Mouse (Mus musculus): ENCODE data around the gene Creb3l1. TPM values are rescaled to one million over a fixed set of nuclear protein-coding genes. Genes with fewer than 3 reads are reported as not detected.

The Creb3l1 gene
- polyA plus RNA-seq, 1 experiment from 2014 or later = 12.3 TPM

DNA sequence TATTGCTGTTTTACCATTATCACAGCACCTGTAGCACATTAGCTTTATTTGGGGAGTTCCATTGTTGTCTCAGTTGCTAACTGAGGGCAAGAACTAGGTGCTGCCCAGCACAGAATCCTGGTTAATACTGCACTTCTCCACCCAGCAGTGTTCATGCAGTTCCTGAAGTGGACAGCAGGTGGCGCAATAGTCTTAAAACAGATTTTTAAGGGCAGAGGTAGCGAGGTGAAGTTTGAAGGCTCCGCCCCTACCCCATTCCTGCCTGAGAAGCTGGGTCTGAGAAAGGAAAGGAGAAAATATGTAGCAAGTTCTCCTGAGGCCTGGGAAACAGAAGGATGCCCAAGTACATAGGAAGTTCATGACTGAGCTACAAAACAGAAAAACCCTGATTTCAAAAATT lies 36.8 kb downstream of the Creb3l1 start:
- H3K27me3 ChIP-seq (ENCODE audit: insufficient read depth, low read length) = no peaks in the 10 kb centered on the region
- WGBS = 5% methylated on average over 3 of the region's 3 CpGs
- peaks cover 4% of the 10 kb centered on the region; the same call in 1 of the 2 replicates for H3K9me3 ChIP-seq (ENCODE audit: low read length)
- peaks cover 21% of the 10 kb centered on the region for H3K36me3 ChIP-seq (ENCODE audit: insufficient read depth, low read length)
- no peak overlapping the region for H3K9ac ChIP-seq (replicated peaks; ENCODE audit: low read length)
- 0 out of 2 replicates have a peak overlapping the region, but pooled peaks have one; percentile 30 for H3K27ac ChIP-seq (ENCODE audit: low read length)
- H3K4me2 ChIP-seq (replicated peaks; ENCODE audit: low read depth, low read length) = no peak overlapping the region
- peaks cover 21% of the 10 kb centered on the region for H3K4me1 ChIP-seq (ENCODE audit: insufficient read depth, low read length)
- H3K4me3 ChIP-seq (ENCODE audit: low read length) = no peak overlapping the region
- no peak for ATAC-seq (ENCODE audit: low FRiP score, low TSS enrichment)

GRCm38 (mm10) chr2:91986071-91986470 lies 38.2 kb downstream of the Creb3l1 start:
- peak overlapping the region; percentile 22; the same call in 1 of the 2 replicates for H3K27ac ChIP-seq (ENCODE audit: low read length)
- H3K27me3 ChIP-seq (ENCODE audit: insufficient read depth, low read length) = no peaks in the 10 kb centered on the region
- peaks cover 21% of the 10 kb centered on the region for H3K36me3 ChIP-seq (ENCODE audit: insufficient read depth, low read length)
- peaks cover 21% of the 10 kb centered on the region for H3K4me1 ChIP-seq (ENCODE audit: insufficient read depth, low read length)
- no peak overlapping the region for H3K4me3 ChIP-seq (ENCODE audit: low read length)
- H3K9ac ChIP-seq (replicated peaks; ENCODE audit: low read length) = no peak overlapping the region
- 15% methylated on average over 5 of the region's 5 CpGs for WGBS
- H3K9me3 ChIP-seq (ENCODE audit: low read length) = peaks cover 4% of the 10 kb centered on the region; the same call in 1 of the 2 replicates
- ATAC-seq (ENCODE audit: low FRiP score, low TSS enrichment) = peak; percentile 33; the same call in 1 of the 2 replicates
- no peak overlapping the region for H3K4me2 ChIP-seq (replicated peaks; ENCODE audit: low read depth, low read length)

DNA sequence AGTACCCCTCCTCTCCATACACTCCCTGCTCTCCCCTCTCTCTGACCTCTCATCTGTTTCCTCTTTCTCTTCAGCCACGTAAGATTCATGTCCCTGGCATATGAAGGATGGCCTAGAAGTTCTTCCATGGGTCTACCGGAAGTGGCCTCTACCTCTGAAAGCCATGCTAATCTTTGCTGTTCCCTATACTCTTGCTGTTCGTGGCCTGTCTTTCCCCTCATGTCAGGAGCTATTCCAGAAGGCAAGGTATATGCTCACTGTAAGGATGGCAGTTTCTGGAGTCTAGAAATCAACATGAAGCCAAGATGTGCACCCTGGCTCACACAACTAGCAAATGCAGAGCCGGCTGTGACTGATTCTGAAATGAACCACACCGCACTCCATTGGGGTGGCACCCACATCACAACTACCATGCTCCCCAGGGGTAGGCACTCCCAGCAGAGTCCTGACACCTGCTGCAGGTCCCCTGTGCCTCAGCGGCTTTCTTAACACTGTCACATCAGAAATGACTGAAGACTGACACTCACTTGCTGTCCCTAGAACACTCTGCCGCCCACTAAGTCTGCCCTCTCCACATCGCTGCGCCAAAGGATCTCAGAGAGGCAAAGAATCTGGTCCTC lies 39.3 kb downstream of the Creb3l1 start:
- no peak overlapping the region for H3K4me3 ChIP-seq (ENCODE audit: low read length)
- WGBS = 27% methylated on average over 9 of the region's 9 CpGs
- H3K9me3 ChIP-seq (ENCODE audit: low read length) = peaks cover 4% of the 10 kb centered on the region; the same call in 1 of the 2 replicates
- H3K27me3 ChIP-seq (ENCODE audit: insufficient read depth, low read length) = no peaks in the 10 kb centered on the region
- H3K36me3 ChIP-seq (ENCODE audit: insufficient read depth, low read length) = peaks cover 14% of the 10 kb centered on the region
- H3K4me1 ChIP-seq (ENCODE audit: insufficient read depth, low read length) = peaks cover 21% of the 10 kb centered on the region
- H3K4me2 ChIP-seq (replicated peaks; ENCODE audit: low read depth, low read length) = peak overlapping the region; percentile 30
- peak overlapping the region; percentile 77 for H3K27ac ChIP-seq (ENCODE audit: low read length)
- 0 out of 2 replicates have a peak overlapping the region, but pooled peaks have one; percentile 22 for H3K9ac ChIP-seq (replicated peaks; ENCODE audit: low read length)
- ATAC-seq (ENCODE audit: low FRiP score, low TSS enrichment) = peak; percentile 10

- Histone ChIP-seq H3K4me1 (ENCODE audit: insufficient read depth, low read length) (peaks cover 21% of the 10 kb centered on the region), H3K27me3 (ENCODE audit: insufficient read depth, low read length) (no peaks in the 10 kb centered on the region), H3K9me3 (ENCODE audit: low read length) (no peaks in the 10 kb centered on the region), H3K27ac (ENCODE audit: low read length) (peak overlapping the region; percentile 77), H3K9ac (replicated peaks; ENCODE audit: low read length) (peak overlapping the region; percentile 50), H3K4me2 (replicated peaks; ENCODE audit: low read depth, low read length) (peak overlapping the region; percentile 30), H3K4me3 (ENCODE audit: low read length) (no peak overlapping the region), H3K36me3 (ENCODE audit: insufficient read depth, low read length) (peaks cover 8% of the 10 kb centered on the region)
- ATAC-seq (ENCODE audit: low FRiP score, low TSS enrichment) = peak; percentile 90
- 1% methylated on average over 6 of the region's 13 CpGs for WGBS
Observed at GRCm38 (mm10) chr2:91984439-91984838, 39.9 kb downstream of the Creb3l1 start.

DNA sequence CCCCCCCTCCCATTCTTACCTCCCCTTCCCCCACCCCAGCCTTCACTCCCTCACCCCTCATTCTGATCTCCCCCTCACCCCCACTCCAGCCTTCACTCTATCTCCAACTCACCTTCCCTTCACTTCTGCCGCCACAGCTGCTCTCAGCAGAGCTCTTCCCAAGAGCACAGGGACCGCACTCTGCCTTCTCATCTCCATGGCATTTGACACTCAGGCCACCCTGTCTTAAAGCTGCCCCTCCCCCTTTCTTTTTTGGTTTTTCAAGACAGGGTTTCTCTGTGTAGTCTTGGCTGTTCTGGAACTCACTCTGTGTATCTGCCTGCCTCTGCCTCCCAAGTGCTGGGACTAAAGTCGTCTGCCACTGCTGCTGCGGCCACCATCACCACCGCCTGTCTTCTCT lies 43.5 kb downstream of the Creb3l1 start:
- H3K4me2 ChIP-seq (replicated peaks; ENCODE audit: low read depth, low read length) = no peak overlapping the region
- no peaks in the 10 kb centered on the region for H3K9me3 ChIP-seq (ENCODE audit: low read length)
- WGBS = 55% methylated on average over 5 of the region's 5 CpGs
- no peak overlapping the region for H3K27ac ChIP-seq (ENCODE audit: low read length)
- H3K4me1 ChIP-seq (ENCODE audit: insufficient read depth, low read length) = peaks cover 31% of the 10 kb centered on the region
- H3K4me3 ChIP-seq (ENCODE audit: low read length) = no peak overlapping the region
- peaks cover 6% of the 10 kb centered on the region; the same call in 1 of the 2 replicates for H3K36me3 ChIP-seq (ENCODE audit: insufficient read depth, low read length)
- H3K27me3 ChIP-seq (ENCODE audit: insufficient read depth, low read length) = peaks cover 21% of the 10 kb centered on the region
- ATAC-seq (ENCODE audit: low FRiP score, low TSS enrichment) = no peak
- H3K9ac ChIP-seq (replicated peaks; ENCODE audit: low read length) = no peak overlapping the region

GRCm38 (mm10) chr2:91980245-91980644 lies 44.1 kb downstream of the Creb3l1 start:
- WGBS = 26% methylated on average over 4 of the region's 4 CpGs
- Histone ChIP-seq H3K9ac (replicated peaks; ENCODE audit: low read length) (no peak overlapping the region), H3K27me3 (ENCODE audit: insufficient read depth, low read length) (peaks cover 26% of the 10 kb centered on the region), H3K9me3 (ENCODE audit: low read length) (no peaks in the 10 kb centered on the region), H3K4me2 (replicated peaks; ENCODE audit: low read depth, low read length) (no peak overlapping the region), H3K27ac (ENCODE audit: low read length) (no peak overlapping the region), H3K4me1 (ENCODE audit: insufficient read depth, low read length) (peaks cover 35% of the 10 kb centered on the region), H3K36me3 (ENCODE audit: insufficient read depth, low read length) (peaks cover 6% of the 10 kb centered on the region; the same call in 1 of the 2 replicates), H3K4me3 (ENCODE audit: low read length) (no peak overlapping the region)
- ATAC-seq (ENCODE audit: low FRiP score, low TSS enrichment) = no peak

DNA sequence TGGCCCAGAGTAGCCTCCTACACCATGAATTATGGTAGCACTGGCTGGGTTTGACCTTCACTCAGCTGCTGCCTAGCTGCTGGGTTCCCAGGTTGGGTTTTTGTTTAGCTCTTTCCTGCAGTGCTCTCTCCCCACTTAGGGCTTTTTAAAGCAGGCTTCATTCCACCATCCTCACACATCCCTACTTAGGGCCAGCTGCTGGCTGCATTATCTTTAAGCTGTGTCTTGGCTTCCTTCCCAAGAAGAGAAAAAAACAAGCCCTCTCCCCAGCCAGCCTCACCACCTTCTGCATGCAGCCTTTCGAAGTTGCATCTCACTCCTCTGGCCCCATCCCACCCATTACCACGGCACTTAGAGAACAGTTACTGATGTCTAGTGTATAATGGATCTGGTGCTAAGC lies 45.8 kb downstream of the Creb3l1 start:
- Histone ChIP-seq H3K9ac (replicated peaks; ENCODE audit: low read length) (0 out of 2 replicates have a peak overlapping the region, but pooled peaks have one; percentile 7), H3K4me3 (ENCODE audit: low read length) (no peak overlapping the region), H3K9me3 (ENCODE audit: low read length) (no peaks in the 10 kb centered on the region), H3K27me3 (ENCODE audit: insufficient read depth, low read length) (peaks cover 40% of the 10 kb centered on the region), H3K36me3 (ENCODE audit: insufficient read depth, low read length) (peaks cover 6% of the 10 kb centered on the region; the same call in 1 of the 2 replicates), H3K4me1 (ENCODE audit: insufficient read depth, low read length) (peaks cover 20% of the 10 kb centered on the region), H3K4me2 (replicated peaks; ENCODE audit: low read depth, low read length) (no peak overlapping the region), H3K27ac (ENCODE audit: low read length) (no peak overlapping the region)
- no peak for ATAC-seq (ENCODE audit: low FRiP score, low TSS enrichment)
- WGBS = 26% methylated on average over 2 of the region's 2 CpGs

- Histone ChIP-seq H3K4me1 (ENCODE audit: insufficient read depth, low read length) (peaks cover 19% of the 10 kb centered on the region), H3K4me3 (ENCODE audit: low read length) (no peak overlapping the region), H3K9me3 (ENCODE audit: low read length) (no peaks in the 10 kb centered on the region), H3K27ac (ENCODE audit: low read length) (no peak overlapping the region), H3K4me2 (replicated peaks; ENCODE audit: low read depth, low read length) (no peak overlapping the region), H3K36me3 (ENCODE audit: insufficient read depth, low read length) (peaks cover 2% of the 10 kb centered on the region; the same call in 1 of the 2 replicates), H3K9ac (replicated peaks; ENCODE audit: low read length) (no peak overlapping the region), H3K27me3 (ENCODE audit: insufficient read depth, low read length) (peaks cover 40% of the 10 kb centered on the region)
- ATAC-seq (ENCODE audit: low FRiP score, low TSS enrichment) = no peak
- WGBS = 69% methylated on average over 4 of the region's 4 CpGs
Observed at GRCm38 (mm10) chr2:91977960-91978359, 46.3 kb downstream of the Creb3l1 start.

- Histone ChIP-seq H3K4me1 (ENCODE audit: insufficient read depth, low read length) (peaks cover 33% of the 10 kb centered on the region), H3K9me3 (ENCODE audit: low read length) (no peaks in the 10 kb centered on the region), H3K4me3 (ENCODE audit: low read length) (peak within 1 kb of the TSS; percentile 46), H3K9ac (replicated peaks; ENCODE audit: low read length) (peak within 1 kb of the TSS; percentile 58), H3K27ac (ENCODE audit: low read length) (no peak within 1 kb of the TSS), H3K36me3 (ENCODE audit: insufficient read depth, low read length) (no peaks in the 10 kb centered on the region), H3K27me3 (ENCODE audit: insufficient read depth, low read length) (peaks cover 40% of the 10 kb centered on the region), H3K4me2 (replicated peaks; ENCODE audit: low read depth, low read length) (peak within 1 kb of the TSS; percentile 66)
- 0 out of 2 replicates have a peak, but pooled peaks have one; percentile 18 for ATAC-seq (ENCODE audit: low FRiP score, low TSS enrichment)
- 1% methylated on average over 76 of the region's 79 CpGs for WGBS
Observed at GRCm38 (mm10) chr2:91975581-91976541, 48.4 kb downstream of the Creb3l1 start, which contains the start of gene Dgkz. Dgkz (minus strand) TSS chr2:91975864.
